Mouse (Mus musculus): ENCODE results near the gene Npnt. TPM values are rescaled to one million over a fixed set of nuclear protein-coding genes. Genes with fewer than 3 reads are reported as not detected.
A peak's percentile ranks its signal among the peaks of the same experiment; 100 is the strongest.

Gene Npnt
- polyA plus RNA-seq, 1 experiment: 119 TPM

DNA sequence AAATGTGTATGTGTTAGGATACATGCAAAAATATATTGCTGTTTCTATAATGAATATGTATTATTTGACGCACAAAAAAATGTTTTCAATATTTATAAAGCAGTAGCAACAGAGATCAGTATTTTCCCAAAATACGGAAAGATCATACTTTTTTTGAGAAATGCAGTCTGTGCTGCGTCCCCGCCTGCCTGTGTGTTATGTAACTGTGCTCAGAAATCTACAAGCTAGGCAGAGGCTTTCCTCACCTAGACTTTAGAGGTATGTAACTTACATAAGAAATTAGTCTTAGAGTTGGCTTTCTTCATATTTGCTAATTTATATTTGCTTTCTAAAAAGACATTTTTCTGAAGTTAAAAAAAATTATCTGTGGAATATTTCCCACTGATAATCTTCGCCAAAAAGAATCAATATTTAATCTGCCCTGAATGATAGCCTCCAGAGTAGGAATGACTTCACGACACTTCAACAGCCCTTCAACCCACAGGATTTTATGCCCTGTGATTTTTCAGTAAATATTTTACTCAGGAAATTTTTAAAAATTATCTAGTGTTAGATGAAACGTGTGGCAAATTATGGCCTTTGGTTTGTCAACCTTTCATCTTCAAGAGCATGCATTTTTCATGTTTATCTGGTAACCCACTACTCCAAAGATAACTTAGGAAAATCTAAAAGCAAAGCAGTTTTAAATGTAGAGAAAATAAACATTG lies 44.7 kb downstream of the Npnt start:
- DNase-seq: peak; percentile 70
- H3K36me3 ChIP-seq (ENCODE audit: control insufficient read depth, insufficient read depth, low read length): no peaks in the 10 kb centered on the region; the same call in none of the 2 replicates
- no peaks in the 10 kb centered on the region for H3K27me3 ChIP-seq (replicated peaks; ENCODE audit: control insufficient read depth, insufficient read depth, low read length)
- H3K27ac ChIP-seq (ENCODE audit: insufficient read depth, low read depth, low read length): no peak overlapping the region
- no peak for TF ChIP-seq CTCF (conservative IDR thresholded peaks at IDR 0.05; ENCODE audit: insufficient read depth, insufficient read length, low read depth, low read length)
- TF ChIP-seq POLR2A (IDR thresholded peaks at IDR 0.05; ENCODE audit: low read depth, low read length): no peak
- WGBS: 58% methylated on average over 7 of the region's 7 CpGs
- peaks cover 26% of the 10 kb centered on the region for H3K4me1 ChIP-seq (ENCODE audit: control insufficient read depth, insufficient read depth, low read length)
- H3K4me3 ChIP-seq (ENCODE audit: insufficient read depth, low read depth, low read length): no peak overlapping the region

DNA sequence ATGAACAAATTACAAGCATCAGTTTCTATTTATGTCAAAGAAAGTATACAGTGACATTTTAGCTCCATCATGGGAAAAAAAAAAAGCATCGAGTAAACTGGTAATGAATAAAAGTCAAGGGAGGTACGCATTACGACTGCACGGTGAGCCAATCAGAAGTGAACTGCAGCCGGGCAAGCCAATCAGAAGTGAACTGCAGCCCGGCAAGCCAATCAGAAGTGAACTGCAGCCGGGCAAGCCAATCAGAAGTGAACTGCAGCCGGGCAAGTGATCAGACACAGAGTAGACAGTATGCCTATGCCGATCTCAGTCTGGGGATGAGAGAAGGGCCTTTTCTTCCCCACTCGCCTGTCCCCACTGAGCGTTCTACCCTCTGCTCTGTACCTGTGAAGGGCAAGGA lies 46.7 kb downstream of the Npnt start:
- Histone ChIP-seq H3K27ac (ENCODE audit: insufficient read depth, low read depth, low read length) (no peak overlapping the region), H3K27me3 (replicated peaks; ENCODE audit: control insufficient read depth, insufficient read depth, low read length) (no peaks in the 10 kb centered on the region), H3K4me3 (ENCODE audit: insufficient read depth, low read depth, low read length) (no peak overlapping the region), H3K4me1 (ENCODE audit: control insufficient read depth, insufficient read depth, low read length) (peaks cover 22% of the 10 kb centered on the region), H3K36me3 (ENCODE audit: control insufficient read depth, insufficient read depth, low read length) (no peaks in the 10 kb centered on the region; the same call in none of the 2 replicates)
- DNase-seq: no peak
- WGBS: 94% methylated on average over 11 of the region's 11 CpGs
- TF ChIP-seq POLR2A (IDR thresholded peaks at IDR 0.05; ENCODE audit: low read depth, low read length) (no peak), CTCF (conservative IDR thresholded peaks at IDR 0.05; ENCODE audit: insufficient read depth, insufficient read length, low read depth, low read length) (no peak)

DNA sequence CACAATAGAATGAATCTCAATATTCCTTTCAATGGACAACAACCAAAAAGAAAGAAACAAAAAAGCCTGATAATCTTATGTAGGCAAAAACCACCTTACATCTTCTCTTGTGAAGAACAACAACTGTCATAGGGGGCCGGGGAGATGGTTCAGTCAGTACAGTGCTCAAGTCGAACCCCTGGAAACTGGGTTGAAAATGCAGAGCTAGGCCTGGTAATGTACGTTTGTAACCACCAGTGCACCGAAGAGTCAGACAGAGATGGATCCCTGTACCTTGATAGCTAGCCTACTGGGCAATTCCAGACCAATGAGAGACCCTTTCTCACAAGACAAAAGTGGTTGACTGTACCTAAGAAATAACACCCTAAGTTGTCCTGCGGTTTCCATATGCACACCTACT lies 47.2 kb downstream of the Npnt start:
- Histone ChIP-seq H3K4me1 (ENCODE audit: control insufficient read depth, insufficient read depth, low read length) (peaks cover 17% of the 10 kb centered on the region), H3K27me3 (replicated peaks; ENCODE audit: control insufficient read depth, insufficient read depth, low read length) (no peaks in the 10 kb centered on the region), H3K27ac (ENCODE audit: insufficient read depth, low read depth, low read length) (no peak overlapping the region), H3K4me3 (ENCODE audit: insufficient read depth, low read depth, low read length) (no peak overlapping the region), H3K36me3 (ENCODE audit: control insufficient read depth, insufficient read depth, low read length) (no peaks in the 10 kb centered on the region; the same call in none of the 2 replicates)
- 91% methylated on average over 5 of the region's 5 CpGs for WGBS
- DNase-seq: no peak
- TF ChIP-seq POLR2A (IDR thresholded peaks at IDR 0.05; ENCODE audit: low read depth, low read length): no peak
- TF ChIP-seq CTCF (conservative IDR thresholded peaks at IDR 0.05; ENCODE audit: insufficient read depth, insufficient read length, low read depth, low read length): no peak

DNA sequence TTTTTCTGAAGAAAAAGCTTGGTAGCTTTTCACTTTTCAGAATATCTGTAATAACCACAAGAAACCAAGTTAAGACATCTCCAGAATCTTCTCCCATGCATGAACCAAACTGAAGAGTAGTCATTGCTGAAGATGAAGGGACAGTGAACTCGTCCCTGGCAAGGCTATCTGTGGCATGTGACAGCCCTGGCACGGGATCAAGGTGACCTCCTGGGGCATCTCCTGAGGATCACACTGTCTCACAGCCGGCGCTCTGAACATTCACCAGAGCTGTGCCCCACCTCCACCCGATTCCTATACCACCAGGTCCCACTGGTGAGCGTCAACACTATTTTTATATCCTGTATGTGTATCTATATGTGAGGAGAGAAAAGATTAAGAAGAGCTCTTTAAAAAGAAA lies 47.9 kb downstream of the Npnt start:
- peaks cover 12% of the 10 kb centered on the region; the same call in 1 of the 2 replicates for H3K4me1 ChIP-seq (ENCODE audit: control insufficient read depth, insufficient read depth, low read length)
- H3K27me3 ChIP-seq (replicated peaks; ENCODE audit: control insufficient read depth, insufficient read depth, low read length): no peaks in the 10 kb centered on the region
- no peak for TF ChIP-seq CTCF (conservative IDR thresholded peaks at IDR 0.05; ENCODE audit: insufficient read depth, insufficient read length, low read depth, low read length)
- no peak for TF ChIP-seq POLR2A (IDR thresholded peaks at IDR 0.05; ENCODE audit: low read depth, low read length)
- DNase-seq: peak; percentile 94
- H3K27ac ChIP-seq (ENCODE audit: insufficient read depth, low read depth, low read length): no peak overlapping the region
- no peak overlapping the region for H3K4me3 ChIP-seq (ENCODE audit: insufficient read depth, low read depth, low read length)
- 53% methylated on average over 6 of the region's 6 CpGs for WGBS
- H3K36me3 ChIP-seq (ENCODE audit: control insufficient read depth, insufficient read depth, low read length): no peaks in the 10 kb centered on the region; the same call in none of the 2 replicates

DNA sequence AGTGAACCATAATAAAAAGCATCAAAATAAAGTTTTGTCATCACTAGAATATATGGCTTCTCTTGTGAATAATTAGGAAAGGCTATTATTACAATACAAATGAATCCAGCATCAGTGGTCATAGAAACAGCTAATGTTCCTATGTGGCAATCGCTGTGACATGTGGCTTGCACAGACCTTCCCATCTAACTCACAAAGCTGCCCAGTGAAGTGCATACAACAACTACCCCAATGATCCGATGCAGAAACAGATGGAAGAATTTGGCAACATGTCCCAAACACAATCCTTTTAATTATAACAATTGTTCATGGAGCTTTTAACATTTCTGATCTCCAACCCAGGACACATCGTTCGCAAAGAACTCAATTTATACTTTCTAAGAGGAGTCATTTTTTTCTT lies 52.2 kb downstream of the Npnt start:
- Histone ChIP-seq H3K36me3 (ENCODE audit: control insufficient read depth, insufficient read depth, low read length) (no peaks in the 10 kb centered on the region), H3K27ac (ENCODE audit: insufficient read depth, low read depth, low read length) (no peak overlapping the region), H3K4me3 (ENCODE audit: insufficient read depth, low read depth, low read length) (no peak overlapping the region), H3K27me3 (replicated peaks; ENCODE audit: control insufficient read depth, insufficient read depth, low read length) (no peaks in the 10 kb centered on the region), H3K4me1 (ENCODE audit: control insufficient read depth, insufficient read depth, low read length) (no peaks in the 10 kb centered on the region)
- 91% methylated on average over 4 of the region's 4 CpGs for WGBS
- no peak for TF ChIP-seq POLR2A (IDR thresholded peaks at IDR 0.05; ENCODE audit: low read depth, low read length)
- no peak for TF ChIP-seq CTCF (conservative IDR thresholded peaks at IDR 0.05; ENCODE audit: insufficient read depth, insufficient read length, low read depth, low read length)
- DNase-seq: no peak

DNA sequence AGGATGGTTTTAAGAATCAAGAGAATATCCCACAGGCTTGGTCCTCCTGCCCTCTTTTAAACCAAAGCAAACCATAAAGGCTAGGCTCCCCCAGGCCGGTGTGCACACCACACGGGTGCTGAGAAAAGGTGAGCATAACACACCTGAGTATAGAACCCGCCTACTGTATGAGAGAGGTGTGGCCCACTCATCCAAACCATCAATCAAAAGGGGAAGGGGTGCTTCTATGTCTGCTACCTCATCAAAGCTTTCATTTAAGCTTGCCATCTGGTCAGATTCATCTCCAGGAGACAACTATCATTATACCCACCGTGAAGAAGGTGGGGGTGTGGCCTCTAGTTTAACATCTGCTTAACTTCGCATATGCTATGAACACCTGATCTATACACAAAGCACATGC lies 52.7 kb downstream of the Npnt start:
- no peaks in the 10 kb centered on the region for H3K36me3 ChIP-seq (ENCODE audit: control insufficient read depth, insufficient read depth, low read length)
- no peaks in the 10 kb centered on the region for H3K4me1 ChIP-seq (ENCODE audit: control insufficient read depth, insufficient read depth, low read length)
- H3K27ac ChIP-seq (ENCODE audit: insufficient read depth, low read depth, low read length): no peak overlapping the region
- TF ChIP-seq POLR2A (IDR thresholded peaks at IDR 0.05; ENCODE audit: low read depth, low read length) (no peak), CTCF (conservative IDR thresholded peaks at IDR 0.05; ENCODE audit: insufficient read depth, insufficient read length, low read depth, low read length) (no peak)
- H3K27me3 ChIP-seq (replicated peaks; ENCODE audit: control insufficient read depth, insufficient read depth, low read length): no peaks in the 10 kb centered on the region
- no peak for DNase-seq
- 80% methylated on average over 5 of the region's 5 CpGs for WGBS
- no peak overlapping the region for H3K4me3 ChIP-seq (ENCODE audit: insufficient read depth, low read depth, low read length)

DNA sequence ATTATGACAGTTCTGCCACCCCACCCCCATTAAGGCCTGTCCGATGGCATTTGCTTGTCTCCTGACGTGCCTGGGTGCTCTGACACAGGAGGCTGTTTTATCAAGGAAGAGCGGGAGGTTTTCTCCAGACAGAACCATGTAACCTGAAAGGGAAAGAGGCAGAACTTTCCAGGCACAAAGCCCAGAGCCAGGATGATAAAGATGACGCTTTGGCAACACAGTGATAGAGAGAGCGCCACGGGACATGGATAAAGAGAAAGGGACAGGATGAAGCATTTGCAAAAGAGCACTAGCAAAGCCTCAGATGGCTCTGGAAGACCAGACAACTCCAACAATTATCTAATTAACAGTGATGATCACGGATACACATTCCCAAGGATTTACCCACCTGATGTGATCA lies 56.0 kb downstream of the Npnt start:
- Histone ChIP-seq H3K27ac (ENCODE audit: insufficient read depth, low read depth, low read length) (no peak overlapping the region), H3K4me3 (ENCODE audit: insufficient read depth, low read depth, low read length) (no peak overlapping the region), H3K4me1 (ENCODE audit: control insufficient read depth, insufficient read depth, low read length) (no peaks in the 10 kb centered on the region), H3K27me3 (replicated peaks; ENCODE audit: control insufficient read depth, insufficient read depth, low read length) (no peaks in the 10 kb centered on the region), H3K36me3 (ENCODE audit: control insufficient read depth, insufficient read depth, low read length) (peaks cover 3% of the 10 kb centered on the region; the same call in 1 of the 2 replicates)
- 79% methylated on average over 7 of the region's 7 CpGs for WGBS
- TF ChIP-seq CTCF (conservative IDR thresholded peaks at IDR 0.05; ENCODE audit: insufficient read depth, insufficient read length, low read depth, low read length) (no peak), POLR2A (IDR thresholded peaks at IDR 0.05; ENCODE audit: low read depth, low read length) (no peak)
- no peak for DNase-seq
